Mouse (Mus musculus): ENCODE measurements around the gene Il22ra1. TPM values are rescaled to one million over a fixed set of nuclear protein-coding genes. Genes with fewer than 3 reads are reported as not detected.

Gene Il22ra1
- polyA plus RNA-seq, 1 experiment from 2014 or later = not detected

- H3K9ac ChIP-seq = no peak overlapping the region
- no peaks in the 10 kb centered on the region for H3K27me3 ChIP-seq (replicated peaks)
- peaks cover 5% of the 10 kb centered on the region for H3K4me1 ChIP-seq
- H3K9me3 ChIP-seq = no peaks in the 10 kb centered on the region
- 9% methylated on average over 19 of the region's 19 CpGs for WGBS
- ATAC-seq (replicated peaks) = no peak
- no peaks in the 10 kb centered on the region for H3K36me3 ChIP-seq (replicated peaks)
- peak overlapping the region; percentile 49 for H3K4me2 ChIP-seq
- H3K4me3 ChIP-seq = peak overlapping the region; percentile 24
- H3K27ac ChIP-seq = no peak overlapping the region
These were observed 34.4 kb downstream of the Il22ra1 start for GRCm38 (mm10) chr4:135762251-135762906.

GRCm38 (mm10) chr4:135764700-135765099 is 36.7 kb downstream of the Il22ra1 start:
- Histone ChIP-seq H3K4me2 (no peak overlapping the region), H3K27me3 (replicated peaks) (no peaks in the 10 kb centered on the region), H3K36me3 (replicated peaks) (no peaks in the 10 kb centered on the region), H3K4me1 (peaks cover 5% of the 10 kb centered on the region), H3K9me3 (no peaks in the 10 kb centered on the region), H3K4me3 (no peak overlapping the region), H3K27ac (no peak overlapping the region), H3K9ac (no peak overlapping the region)
- WGBS = 88% methylated on average over 13 of the region's 13 CpGs
- ATAC-seq (replicated peaks) = no peak

- no peak overlapping the region for H3K4me2 ChIP-seq
- no peaks in the 10 kb centered on the region for H3K27me3 ChIP-seq (replicated peaks)
- no peak overlapping the region for H3K27ac ChIP-seq
- no peaks in the 10 kb centered on the region for H3K9me3 ChIP-seq
- H3K4me3 ChIP-seq = no peak overlapping the region
- H3K9ac ChIP-seq = no peak overlapping the region
- WGBS = 73% methylated on average over 8 of the region's 8 CpGs
- no peak for ATAC-seq (replicated peaks)
- H3K36me3 ChIP-seq (replicated peaks) = no peaks in the 10 kb centered on the region
- peaks cover 5% of the 10 kb centered on the region for H3K4me1 ChIP-seq
These were observed 37.7 kb downstream of the Il22ra1 start for GRCm38 (mm10) chr4:135765707-135766106.

- H3K9me3 ChIP-seq = no peaks in the 10 kb centered on the region
- H3K4me2 ChIP-seq = no peak overlapping the region
- peaks cover 5% of the 10 kb centered on the region for H3K4me1 ChIP-seq
- H3K4me3 ChIP-seq = no peak overlapping the region
- 81% methylated on average over 3 of the region's 3 CpGs for WGBS
- no peak overlapping the region for H3K27ac ChIP-seq
- no peaks in the 10 kb centered on the region for H3K36me3 ChIP-seq (replicated peaks)
- no peak overlapping the region for H3K9ac ChIP-seq
- no peak for ATAC-seq (replicated peaks)
- no peaks in the 10 kb centered on the region for H3K27me3 ChIP-seq (replicated peaks)
These were observed 39.0 kb downstream of the Il22ra1 start for GRCm38 (mm10) chr4:135766976-135767375.

- H3K9me3 ChIP-seq = no peaks in the 10 kb centered on the region
- H3K27me3 ChIP-seq (replicated peaks) = no peaks in the 10 kb centered on the region
- H3K9ac ChIP-seq = no peak overlapping the region
- no peak for ATAC-seq (replicated peaks)
- no peak overlapping the region for H3K27ac ChIP-seq
- H3K4me1 ChIP-seq = no peaks in the 10 kb centered on the region
- H3K4me3 ChIP-seq = no peak overlapping the region
- H3K4me2 ChIP-seq = no peak overlapping the region
- no peaks in the 10 kb centered on the region for H3K36me3 ChIP-seq (replicated peaks)
- 57% methylated on average over 14 of the region's 14 CpGs for WGBS
These were observed 40.9 kb downstream of the Il22ra1 start for GRCm38 (mm10) chr4:135768572-135769526.

DNA sequence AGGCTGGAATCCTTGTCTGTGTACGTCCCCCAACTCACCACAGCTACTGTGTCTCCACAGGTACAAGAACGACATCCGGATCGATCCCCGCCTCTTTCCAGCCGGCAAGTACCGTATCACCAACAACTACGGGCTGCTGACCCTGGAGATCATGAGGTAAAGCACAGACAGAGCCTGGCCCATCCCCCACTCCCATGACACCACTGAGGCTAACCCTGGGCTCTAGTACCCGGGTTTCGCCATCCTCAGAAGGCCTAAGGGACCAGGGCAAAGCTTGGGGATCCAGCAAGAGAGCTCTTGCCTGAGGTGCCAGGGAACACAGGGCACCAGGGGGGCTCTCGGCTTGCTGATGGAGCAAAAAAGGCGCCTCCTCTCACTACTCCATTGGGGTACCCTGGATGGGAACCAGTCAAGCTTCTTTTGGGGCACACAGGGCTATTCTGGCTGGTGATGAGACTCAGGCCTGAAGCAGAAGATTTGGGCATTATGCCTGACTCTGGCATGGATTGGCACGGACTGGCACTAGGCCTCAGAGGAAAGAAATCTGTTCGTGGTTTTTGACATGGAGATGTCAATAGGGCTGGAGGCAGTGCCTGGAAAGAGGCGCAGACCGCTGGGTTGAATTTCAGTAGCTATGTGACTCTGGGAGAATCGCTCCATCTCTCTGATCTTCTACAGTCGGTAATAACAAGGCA is 42.8 kb downstream of the Il22ra1 start:
- WGBS = 82% methylated on average over 18 of the region's 18 CpGs
- no peaks in the 10 kb centered on the region for H3K4me1 ChIP-seq
- no peaks in the 10 kb centered on the region for H3K9me3 ChIP-seq
- no peak overlapping the region for H3K4me3 ChIP-seq
- H3K9ac ChIP-seq = no peak overlapping the region
- no peak overlapping the region for H3K27ac ChIP-seq
- no peaks in the 10 kb centered on the region for H3K27me3 ChIP-seq (replicated peaks)
- H3K4me2 ChIP-seq = no peak overlapping the region
- ATAC-seq (replicated peaks) = no peak
- no peaks in the 10 kb centered on the region for H3K36me3 ChIP-seq (replicated peaks)

- Histone ChIP-seq H3K4me1 (no peaks in the 10 kb centered on the region), H3K9ac (no peak overlapping the region), H3K36me3 (replicated peaks) (no peaks in the 10 kb centered on the region), H3K9me3 (no peaks in the 10 kb centered on the region), H3K4me3 (no peak overlapping the region), H3K27ac (no peak overlapping the region), H3K4me2 (no peak overlapping the region), H3K27me3 (replicated peaks) (no peaks in the 10 kb centered on the region)
- ATAC-seq (replicated peaks) = no peak
- 84% methylated on average over 6 of the region's 6 CpGs for WGBS
These were observed 43.6 kb downstream of the Il22ra1 start for GRCm38 (mm10) chr4:135771592-135771991.

DNA sequence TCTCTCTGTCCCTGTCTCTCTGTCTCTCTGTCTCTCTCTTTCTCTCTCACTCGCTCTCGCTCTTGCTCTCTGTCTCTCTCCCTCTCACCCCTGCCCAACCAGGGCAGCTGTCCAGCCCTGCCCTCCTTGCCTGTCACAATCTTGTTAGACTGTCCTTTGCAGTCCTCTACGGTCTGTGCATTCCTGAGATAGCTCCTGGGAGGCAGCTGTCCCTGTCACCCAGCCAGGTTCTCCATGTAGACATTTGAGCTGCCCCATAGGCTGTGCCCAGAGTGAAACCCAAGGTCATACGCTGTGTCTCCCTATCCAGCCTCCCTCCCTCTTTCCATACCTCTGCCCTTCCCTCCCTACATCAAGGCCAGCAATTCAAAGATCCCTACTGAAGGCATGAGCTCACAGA is 44.7 kb downstream of the Il22ra1 start:
- Histone ChIP-seq H3K9me3 (no peaks in the 10 kb centered on the region), H3K27ac (no peak overlapping the region), H3K27me3 (replicated peaks) (no peaks in the 10 kb centered on the region), H3K4me2 (no peak overlapping the region), H3K4me3 (no peak overlapping the region), H3K4me1 (no peaks in the 10 kb centered on the region), H3K36me3 (replicated peaks) (no peaks in the 10 kb centered on the region), H3K9ac (no peak overlapping the region)
- no peak for ATAC-seq (replicated peaks)
- 72% methylated on average over 4 of the region's 4 CpGs for WGBS

GRCm38 (mm10) chr4:135774496-135774895 is 46.5 kb downstream of the Il22ra1 start:
- no peaks in the 10 kb centered on the region for H3K27me3 ChIP-seq (replicated peaks)
- no peaks in the 10 kb centered on the region for H3K4me1 ChIP-seq
- no peaks in the 10 kb centered on the region for H3K36me3 ChIP-seq (replicated peaks)
- H3K9ac ChIP-seq = no peak overlapping the region
- H3K27ac ChIP-seq = no peak overlapping the region
- ATAC-seq (replicated peaks) = no peak
- H3K4me2 ChIP-seq = no peak overlapping the region
- no peak overlapping the region for H3K4me3 ChIP-seq
- 62% methylated on average over 8 of the region's 8 CpGs for WGBS
- H3K9me3 ChIP-seq = no peaks in the 10 kb centered on the region

GRCm38 (mm10) chr4:135776850-135777249 is 48.9 kb downstream of the Il22ra1 start:
- Histone ChIP-seq H3K4me3 (no peak overlapping the region), H3K27ac (no peak overlapping the region), H3K9ac (no peak overlapping the region), H3K9me3 (no peaks in the 10 kb centered on the region), H3K4me2 (no peak overlapping the region), H3K27me3 (replicated peaks) (no peaks in the 10 kb centered on the region), H3K4me1 (no peaks in the 10 kb centered on the region), H3K36me3 (replicated peaks) (no peaks in the 10 kb centered on the region)
- 85% methylated on average over 4 of the region's 4 CpGs for WGBS
- no peak for ATAC-seq (replicated peaks)

GRCm38 (mm10) chr4:135779661-135780060 is 51.7 kb downstream of the Il22ra1 start:
- Histone ChIP-seq H3K9me3 (no peaks in the 10 kb centered on the region), H3K9ac (no peak overlapping the region), H3K4me2 (no peak overlapping the region), H3K4me3 (no peak overlapping the region), H3K27me3 (replicated peaks) (no peaks in the 10 kb centered on the region), H3K36me3 (replicated peaks) (no peaks in the 10 kb centered on the region), H3K27ac (no peak overlapping the region), H3K4me1 (no peaks in the 10 kb centered on the region)
- ATAC-seq (replicated peaks) = no peak
- 76% methylated on average over 9 of the region's 9 CpGs for WGBS

GRCm38 (mm10) chr4:135780255-135780654 is 52.3 kb downstream of the Il22ra1 start:
- H3K4me2 ChIP-seq = no peak overlapping the region

More at GRCm38 (mm10) chr4:135780255-135780654, 52.3 kb downstream of the Il22ra1 start:
- Histone ChIP-seq H3K9ac (no peak overlapping the region), H3K9me3 (no peaks in the 10 kb centered on the region), H3K27me3 (replicated peaks) (no peaks in the 10 kb centered on the region), H3K4me3 (no peak overlapping the region), H3K27ac (no peak overlapping the region), H3K4me1 (no peaks in the 10 kb centered on the region), H3K36me3 (replicated peaks) (no peaks in the 10 kb centered on the region)
- no peak for ATAC-seq (replicated peaks)
- WGBS = 84% methylated on average over 3 of the region's 3 CpGs

Measured in midbrain, embryonic 15.5 days (tissue).